Mouse (Mus musculus) lung, adult 2 months (tissue): ENCODE measurements around the gene Olfr170. TPM values are rescaled to one million over a fixed set of nuclear protein-coding genes. Genes with fewer than 3 reads are reported as not detected.
"Not testable (repeated sequence)": the region's sequence is repeated elsewhere in the genome, so short reads cannot be mapped to it uniquely, and the experiment has no call there.

Source experiments
- DNase-seq: peaks from one replicate; pipeline ENCODE4 v3.0.0; 2022
- H3K4me1 ChIP-seq: fragments of 200-500 bp; 2 replicates; pipeline ENCODE4 v1.6.1; 2011; ENCODE audit warnings: low read length; ENCODE audit not compliant: control insufficient read depth, insufficient read depth
- H3K4me3 ChIP-seq: fragments of 200-500 bp; replicated peaks from 2 replicates; pipeline ENCODE3; 2011; ENCODE audit warnings: low read depth, mild to moderate bottlenecking, control low read depth, low read length; ENCODE audit errors: extremely low read depth
- CTCF ChIP-seq: fragments of 200-500 bp; IDR thresholded peaks from 2 replicates; pipeline ENCODE4 v1.5.1; 2011; ENCODE audit warnings: mild to moderate bottlenecking, low read length, control low read depth; ENCODE audit not compliant: insufficient read depth
- POLR2A ChIP-seq: fragments of 200-500 bp; IDR thresholded peaks from 2 replicates; pipeline ENCODE4 v1.6.1; 2011; ENCODE audit warnings: low read depth, mild to moderate bottlenecking, control low read depth, low read length, borderline replicate concordance; ENCODE audit errors: extremely low read depth
- WGBS: fragments of 180-500 bp; shearing (Covaris S2); methylation state at CpG from one replicate; pipeline ENCODE4 v1.1.7; 2018; 5-methylcytosine and 5-hydroxymethylcytosine counted together
- polyA plus RNA-seq: library from polyadenylated mRNA; depleted of rRNA; stranded (reverse); fragments of >200 nt; gene quantifications from 2 replicates; pipeline ENCODE4 v1.2.3, GENCODE M21; 2012; rRNA removed

The Olfr170 gene
- polyA plus RNA-seq: 0.20 TPM in 1 of 2 replicates, not detected in the other

GRCm38 (mm10) chr16:19611782-19612181, at the start of gene Olfr170:
Gene Olfr170, minus strand, starts transcription at chr16:19611882.
- 87% methylated on average over 2 of the region's 2 CpGs for WGBS
- not testable (repeated sequence) for H3K4me1 ChIP-seq, H3K4me3 ChIP-seq, DNase-seq

- 80% methylated on average over 1 of the region's 1 CpGs for WGBS
- TF ChIP-seq CTCF: no peak
- no peak for TF ChIP-seq POLR2A
- DNase-seq: no peak
- no peaks in the 10 kb centered on the region for H3K4me1 ChIP-seq
- H3K4me3 ChIP-seq: no peak within 1 kb of the TSS
These were observed 18.1 kb upstream of the Olfr170 start, which contains the start of gene Olfr171 for GRCm38 (mm10) chr16:19629816-19630215. Gene Olfr171, minus strand, starts transcription at chr16:19629916.

- no peaks in the 10 kb centered on the region for H3K4me1 ChIP-seq
- TF ChIP-seq CTCF: no peak
- no peak for TF ChIP-seq POLR2A
- DNase-seq: no peak
- no peak overlapping the region for H3K4me3 ChIP-seq
- 38% methylated on average over 2 of the region's 2 CpGs for WGBS
These were observed 8.5 kb downstream of the Olfr170 start for GRCm38 (mm10) chr16:19603166-19603565.

- not testable (repeated sequence) for DNase-seq, H3K4me3 ChIP-seq, H3K4me1 ChIP-seq
- WGBS: 94% methylated on average over 2 of the region's 2 CpGs
These were observed 40.0 kb downstream of the Olfr170 start, which contains the start of gene Olfr169 for GRCm38 (mm10) chr16:19571709-19572108. Gene Olfr169, minus strand, starts transcription at chr16:19571809.

Other genes starting within 250 kb of the Olfr170 start
- gene Olfr165, start 188.7 kb downstream of the Olfr170 start, polyA plus RNA-seq: not detected in 2 replicates
- gene Olfr166, start 128.2 kb downstream of the Olfr170 start, polyA plus RNA-seq: not detected in 2 replicates
- not detected in 2 replicates for gene Olfr167, start 89.6 kb downstream of the Olfr170 start, polyA plus RNA-seq
- not detected in 2 replicates for gene Olfr168, start 76.3 kb downstream of the Olfr170 start, polyA plus RNA-seq
- not detected in 2 replicates for gene Olfr169, start 40.1 kb downstream of the Olfr170 start, polyA plus RNA-seq
- 0.20 and 0.37 TPM in 2 replicates for gene Olfr171, start 18.0 kb upstream of the Olfr170 start, polyA plus RNA-seq
- gene Lamp3, start 94.5 kb upstream of the Olfr170 start, polyA plus RNA-seq: 61.4 and 94.6 TPM in 2 replicates
- gene B3gnt5, start 148.3 kb upstream of the Olfr170 start, polyA plus RNA-seq: 1.0 and 1.5 TPM in 2 replicates